Mouse (Mus musculus): Measurements from ENCODE around the gene Hist1h4b. TPM values are rescaled to one million over a fixed set of nuclear protein-coding genes. Genes with fewer than 3 reads are reported as not detected.
"Not testable (repeated sequence)": the region's sequence is repeated elsewhere in the genome, so short reads cannot be mapped to it uniquely, and the experiment has no call there.

Hist1h4b gene
- total RNA-seq (2021), result 100 to 1,000 TPM; 115 to 122 TPM
- long read RNA-seq, experiment 1, result 0 reads
- long read RNA-seq, experiment 2, result 0 reads

DNA sequence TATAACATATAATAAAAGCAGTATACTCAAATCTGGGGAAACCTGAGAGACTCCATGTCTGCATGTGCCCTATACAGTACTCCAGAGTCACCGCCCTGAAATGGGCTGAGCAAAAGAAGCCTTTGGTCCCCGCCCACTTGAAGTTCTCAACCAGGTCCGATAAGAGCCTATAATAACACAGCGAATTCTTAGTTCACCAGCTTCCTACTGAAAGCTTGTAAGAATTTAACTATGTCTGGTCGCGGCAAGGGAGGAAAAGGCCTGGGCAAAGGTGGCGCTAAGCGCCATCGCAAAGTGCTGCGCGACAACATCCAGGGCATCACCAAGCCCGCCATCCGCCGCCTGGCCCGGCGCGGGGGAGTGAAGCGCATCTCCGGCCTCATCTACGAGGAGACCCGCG, at the start of gene Hist1h4b:
Gene Hist1h4b, plus strand, starts transcription at position 224 of the 400 bp plus-strand sequence.
- peak; percentile 87 to 90 for DNase-seq

DNA sequence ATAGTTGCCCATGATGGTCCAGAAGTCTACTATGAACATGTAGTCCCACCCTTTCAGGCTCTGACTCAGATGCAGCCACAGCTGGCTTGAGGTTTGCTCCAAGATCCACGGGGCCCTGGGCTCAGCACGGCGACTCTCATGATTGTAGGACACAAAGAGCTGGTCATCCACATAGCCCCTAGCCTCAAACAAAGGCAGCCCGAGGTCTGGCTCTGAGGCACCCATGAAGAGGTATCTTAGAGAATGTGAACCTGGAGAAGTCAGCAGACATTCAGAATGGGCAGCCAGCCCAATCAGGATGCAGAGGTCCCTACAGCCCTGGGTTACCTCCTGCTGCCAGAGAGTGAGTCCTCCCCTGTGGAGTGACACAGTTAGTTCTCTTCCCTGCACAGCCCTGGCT, 48.8 kb upstream of the Hist1h4b start:
- DNase-seq, result no peak

DNA sequence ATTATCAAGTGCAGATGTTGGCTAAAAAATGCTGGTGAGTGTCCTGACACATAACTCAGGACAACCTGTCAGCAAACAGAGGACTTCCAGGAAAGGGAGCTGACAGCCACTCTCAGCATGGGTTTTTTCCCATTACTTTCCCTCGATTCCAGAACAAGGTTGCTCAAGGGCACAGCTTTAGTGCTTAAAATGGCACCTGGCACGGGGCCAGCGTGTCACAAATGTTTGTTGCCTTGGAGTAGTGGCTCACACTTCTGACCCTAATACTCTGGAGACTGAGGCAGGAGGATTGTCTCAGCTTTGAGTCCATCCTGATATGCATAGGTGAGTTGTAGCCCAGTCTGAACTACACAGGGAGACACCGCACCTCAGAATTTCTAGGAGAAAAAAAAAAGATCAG, 48.2 kb upstream of the Hist1h4b start:
- peak in 1 of 2 experiments; percentile 53 for DNase-seq

DNA sequence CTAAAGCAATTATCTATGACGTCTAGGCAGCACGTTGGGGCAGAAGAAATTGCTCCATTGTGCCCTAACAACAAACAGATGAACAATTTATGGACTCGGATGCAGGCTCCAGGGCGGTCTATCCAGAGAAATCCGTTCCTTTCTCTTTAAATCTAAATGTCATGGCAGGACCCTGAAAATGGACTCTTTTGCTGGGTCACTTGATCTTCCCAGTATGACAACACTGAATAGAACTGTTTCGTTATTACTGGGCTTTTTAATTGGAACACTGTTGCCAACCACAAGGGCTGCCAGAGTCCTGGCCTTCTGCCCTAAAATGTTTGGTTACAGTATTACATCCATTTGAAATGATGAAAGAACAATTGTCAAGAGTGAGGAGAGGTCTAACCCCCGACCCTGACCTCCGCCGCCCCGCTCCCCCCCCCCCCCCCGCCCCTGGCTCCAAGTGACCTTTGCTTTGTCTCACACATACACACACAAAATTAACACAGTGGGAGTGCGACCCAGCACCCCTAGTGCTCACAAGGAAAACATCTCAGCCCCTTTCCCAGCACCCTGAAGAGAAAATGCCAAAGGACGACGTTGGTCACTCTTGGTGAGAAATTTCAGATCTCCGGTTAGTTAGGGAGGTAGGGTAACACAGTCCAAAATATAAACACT, 47.0 kb upstream of the Hist1h4b start:
- peak in 1 of 2 experiments; percentile 31 for DNase-seq

DNA sequence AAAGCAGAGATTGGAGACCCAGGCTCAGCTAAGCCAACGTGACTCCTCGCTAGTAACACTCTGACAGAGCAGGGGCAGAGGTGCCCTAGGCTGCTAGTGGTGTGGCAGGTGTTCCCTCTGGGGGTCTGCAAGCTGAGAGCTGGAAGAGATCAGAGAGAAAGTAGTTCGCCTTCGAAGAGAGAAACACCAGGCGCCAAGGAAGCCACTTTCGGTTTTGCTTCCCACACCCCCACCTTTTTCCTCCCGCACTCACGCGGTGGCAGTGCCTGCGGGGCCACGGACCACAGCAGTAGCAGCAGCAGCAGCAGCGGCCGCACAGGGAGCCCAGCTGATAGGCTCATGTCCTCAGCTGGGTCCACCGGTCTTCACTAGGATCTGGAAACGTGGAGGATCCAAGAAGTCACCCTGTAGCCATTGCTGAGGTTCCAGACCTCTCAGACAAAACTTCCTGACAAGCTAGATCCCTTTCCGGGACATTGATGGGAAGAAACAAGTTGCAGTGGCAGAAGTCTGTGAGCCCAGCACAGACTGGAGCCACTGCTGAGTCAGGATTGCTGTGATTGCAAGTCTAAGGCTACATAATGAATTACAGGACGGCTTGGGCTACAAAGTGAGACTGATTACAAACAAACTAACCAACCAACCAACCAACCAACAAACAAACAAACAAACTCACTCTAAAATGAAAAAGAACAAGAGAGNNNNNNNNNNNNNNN, 46.3 kb upstream of the Hist1h4b start, which contains the start of gene Hfe:
Gene Hfe, minus strand, starts transcription at position 481 of the 716 bp plus-strand sequence.
- DNase-seq, result peak; percentile 71 to 77

DNA sequence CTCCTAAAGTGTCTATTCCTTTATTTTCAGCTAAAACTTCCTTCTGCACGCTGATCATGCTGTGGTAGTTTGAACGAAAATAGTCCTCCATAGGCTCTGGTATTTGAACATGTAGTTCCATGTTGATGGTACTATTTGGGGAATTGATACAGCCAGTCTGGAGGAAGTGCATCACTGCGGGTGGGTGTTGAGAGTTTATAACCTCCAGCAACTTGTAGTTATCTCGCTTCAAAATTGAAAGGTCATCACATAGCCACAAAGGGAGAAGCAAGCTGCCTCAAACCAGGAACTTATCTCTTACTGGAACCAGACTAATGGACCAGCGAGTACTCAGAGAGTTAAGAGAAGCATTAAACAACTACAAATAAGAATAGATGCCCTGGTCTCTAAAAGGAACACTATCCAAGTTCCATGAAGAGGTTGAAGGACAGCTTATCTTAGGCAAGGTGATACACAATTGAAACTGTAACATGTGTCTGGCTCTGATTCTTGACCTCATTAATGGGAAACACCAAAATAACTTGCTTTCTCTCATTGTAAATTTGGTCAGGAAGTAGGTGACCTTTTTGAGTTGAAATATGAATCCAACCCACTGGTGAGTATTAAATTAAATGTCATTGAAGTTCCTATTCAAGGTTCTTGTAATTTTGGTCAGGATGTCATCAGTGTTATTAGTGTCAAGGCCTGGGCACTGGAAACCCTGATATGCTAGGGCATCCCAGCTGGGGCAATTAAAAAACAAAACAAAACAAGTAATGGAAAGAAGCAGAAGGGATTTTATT, 40.4 kb upstream of the Hist1h4b start:
- no peak for DNase-seq

DNA sequence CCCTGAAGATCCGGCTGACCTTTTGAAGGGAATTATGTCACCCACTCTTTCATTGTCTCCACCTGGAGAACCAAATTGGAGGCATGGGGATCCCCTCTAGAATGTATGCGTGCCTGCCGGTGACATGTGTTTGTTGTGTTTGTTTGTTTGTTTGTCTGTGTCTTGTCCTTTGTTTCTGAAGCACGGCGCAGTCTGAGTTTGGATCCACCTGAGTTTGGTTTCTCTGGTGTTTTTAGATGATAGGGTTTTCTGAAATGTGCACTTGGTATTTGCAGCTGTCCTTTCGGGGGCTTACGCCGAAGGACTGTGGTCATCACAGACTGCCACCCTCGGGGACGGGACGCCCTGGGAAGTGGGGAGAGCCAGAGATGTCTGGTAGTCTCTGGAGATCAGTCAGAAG, 39.6 kb upstream of the Hist1h4b start:
- no peak for DNase-seq

DNA sequence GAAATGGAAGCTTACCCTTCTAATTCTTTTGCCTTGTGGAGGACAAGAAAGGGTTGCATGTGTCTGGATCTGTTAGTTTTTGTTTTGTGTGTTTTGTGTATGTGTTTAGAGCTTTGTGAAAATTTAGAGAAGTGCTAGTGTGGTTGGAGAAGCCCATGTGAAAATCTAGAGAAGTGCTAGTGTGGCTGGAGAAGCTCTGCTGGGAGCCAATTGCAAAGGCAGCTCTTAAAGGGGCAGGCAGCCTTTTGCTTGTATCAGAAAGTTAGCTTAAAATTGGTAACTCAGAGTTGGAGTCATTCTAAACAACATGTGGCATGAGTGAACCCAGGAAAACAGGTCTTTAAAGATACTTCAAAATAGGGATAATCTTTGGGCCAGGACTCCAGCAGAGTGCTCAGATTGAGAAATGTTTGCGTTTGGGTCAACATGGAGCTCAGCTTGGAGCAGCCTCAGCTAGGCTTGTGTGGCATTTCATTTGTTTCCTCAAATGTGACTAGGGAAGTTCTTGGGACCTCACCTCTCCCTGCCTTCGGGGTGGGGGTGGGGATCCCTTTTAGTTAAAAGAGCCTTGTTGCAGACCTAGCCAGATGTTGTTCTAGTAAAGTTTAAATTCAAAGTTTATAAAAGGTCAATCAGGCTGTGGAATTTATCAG, 39.1 kb upstream of the Hist1h4b start:
- not testable (repeated sequence) for DNase-seq

DNA sequence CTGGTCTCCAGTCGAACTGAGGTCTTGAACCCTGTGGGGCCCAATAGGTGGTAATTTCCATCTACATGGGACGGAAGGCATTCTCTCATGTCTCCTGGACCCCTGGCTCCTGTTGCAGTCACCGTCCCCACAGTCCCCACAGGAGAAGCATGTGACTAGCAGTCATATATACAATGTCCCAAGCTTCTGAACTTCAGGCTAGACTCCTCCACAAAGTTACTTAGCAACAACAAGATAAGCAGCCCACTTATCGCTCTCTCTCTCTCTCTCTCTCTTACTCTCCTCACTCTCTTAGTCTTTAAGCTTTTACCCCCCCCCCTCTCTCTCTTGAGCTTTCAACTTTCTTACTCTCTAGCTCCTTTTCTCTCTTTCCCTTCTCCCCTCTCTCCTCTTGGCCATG, 32.6 kb upstream of the Hist1h4b start:
- DNase-seq, result no peak

DNA sequence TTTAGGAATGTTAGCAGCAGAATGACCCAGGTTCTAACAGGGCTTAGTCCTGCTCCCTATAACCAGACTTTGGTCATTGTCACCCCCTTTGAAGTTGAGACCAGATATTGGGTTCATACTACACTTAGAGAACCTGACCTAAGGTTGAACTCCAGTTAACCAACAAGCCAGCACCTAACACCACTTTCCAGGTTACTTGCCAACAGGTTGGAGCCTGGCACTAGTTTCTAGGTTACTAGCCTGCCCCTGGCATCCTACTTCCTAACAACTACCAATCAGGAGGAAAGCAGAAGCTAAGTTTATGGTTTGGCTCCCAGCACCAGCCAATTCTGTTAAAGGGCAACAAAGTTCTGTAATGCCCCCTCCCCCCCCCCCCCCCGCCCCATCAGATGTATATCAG, 31.6 kb upstream of the Hist1h4b start:
- no peak for DNase-seq

DNA sequence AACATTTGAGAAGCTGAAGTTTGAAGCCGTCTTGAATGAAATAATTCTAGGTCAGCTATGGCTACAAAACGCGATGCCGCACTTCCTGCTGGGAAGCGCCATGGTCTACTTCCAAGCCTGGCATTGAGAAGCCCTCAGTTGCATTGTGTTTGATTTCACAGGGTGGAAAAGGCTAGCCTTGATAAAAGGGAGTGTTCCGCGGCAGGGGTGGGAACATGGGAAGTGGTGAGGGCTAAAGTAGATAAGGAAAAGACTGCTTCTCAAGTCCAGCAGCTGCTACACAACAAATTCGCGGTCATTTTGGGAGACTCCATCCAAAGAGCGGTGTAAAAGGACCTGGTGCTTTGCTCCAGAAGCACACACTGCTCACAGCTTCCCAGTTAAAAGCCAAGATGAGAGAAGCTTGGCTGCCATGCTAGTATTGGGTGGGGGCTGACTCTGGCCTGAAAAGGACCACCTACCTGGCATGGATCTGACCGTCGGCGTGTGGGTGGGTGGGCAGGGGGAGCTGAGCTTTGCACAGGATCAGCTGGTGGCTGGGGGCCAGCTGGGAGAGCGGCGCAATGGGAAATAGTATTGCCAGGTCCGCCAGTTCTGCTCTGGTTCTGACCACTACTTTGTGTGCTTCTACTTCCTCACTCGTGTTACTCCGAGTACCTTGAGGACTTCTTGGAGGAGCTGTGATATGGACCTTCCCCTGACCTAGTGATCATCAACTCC, 28.2 kb upstream of the Hist1h4b start:
- DNase-seq, result no peak

DNA sequence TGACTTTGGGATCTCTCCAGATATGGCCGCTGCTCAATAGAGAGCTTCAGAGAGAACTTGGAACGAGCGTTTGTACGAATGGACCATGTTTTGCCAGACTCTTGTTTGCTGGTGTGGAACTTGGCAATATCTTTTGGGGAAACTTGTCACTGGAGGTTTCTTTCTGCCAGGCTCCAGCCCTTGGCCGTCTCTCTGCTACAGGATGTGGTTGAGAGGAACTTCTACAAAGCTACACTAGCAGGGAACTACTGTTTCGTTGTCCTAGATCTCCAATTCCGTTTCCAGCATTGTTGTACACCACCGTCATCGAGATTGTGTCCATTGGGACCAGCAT, 27.7 kb upstream of the Hist1h4b start:
- DNase-seq, result no peak

DNA sequence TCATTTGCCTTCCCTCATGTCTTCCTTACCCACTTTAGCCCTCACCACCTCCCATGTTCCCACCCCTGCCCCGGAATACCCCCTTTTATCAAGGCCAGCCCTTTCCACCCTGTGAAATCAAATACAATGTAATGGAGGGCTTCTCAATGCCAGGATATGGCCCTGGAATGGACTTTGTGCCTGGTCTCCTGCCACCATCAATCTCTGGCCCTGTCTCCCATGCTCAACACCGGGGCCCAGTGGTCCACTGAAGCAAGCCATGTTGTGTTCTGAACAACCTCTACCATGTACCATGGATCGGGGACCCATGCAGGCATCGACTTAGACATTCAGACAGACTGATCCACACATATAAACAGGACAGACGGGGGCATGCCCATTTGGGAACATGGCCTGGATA, 27.1 kb upstream of the Hist1h4b start:
- no peak for DNase-seq

DNA sequence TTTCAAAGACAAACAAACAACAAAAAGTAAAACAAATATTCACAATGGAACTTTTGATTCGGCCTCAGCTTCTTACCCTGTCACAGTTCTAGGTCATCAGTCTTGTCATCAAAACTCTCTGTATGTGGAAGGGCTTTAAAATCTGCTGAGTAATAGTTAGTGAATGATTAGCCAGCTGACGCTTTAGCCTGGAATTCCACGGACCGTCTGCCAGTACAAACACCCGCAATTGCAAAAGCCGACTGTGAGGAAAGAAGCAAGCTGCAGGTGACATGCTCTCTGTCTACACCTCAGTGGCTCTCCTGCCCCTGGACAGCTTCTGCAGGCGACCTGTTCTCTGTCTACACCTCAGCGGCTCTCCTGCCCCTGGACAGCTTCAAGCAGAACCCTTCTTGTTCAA, 26.3 kb upstream of the Hist1h4b start:
- peak; percentile 48 to 57 for DNase-seq

DNA sequence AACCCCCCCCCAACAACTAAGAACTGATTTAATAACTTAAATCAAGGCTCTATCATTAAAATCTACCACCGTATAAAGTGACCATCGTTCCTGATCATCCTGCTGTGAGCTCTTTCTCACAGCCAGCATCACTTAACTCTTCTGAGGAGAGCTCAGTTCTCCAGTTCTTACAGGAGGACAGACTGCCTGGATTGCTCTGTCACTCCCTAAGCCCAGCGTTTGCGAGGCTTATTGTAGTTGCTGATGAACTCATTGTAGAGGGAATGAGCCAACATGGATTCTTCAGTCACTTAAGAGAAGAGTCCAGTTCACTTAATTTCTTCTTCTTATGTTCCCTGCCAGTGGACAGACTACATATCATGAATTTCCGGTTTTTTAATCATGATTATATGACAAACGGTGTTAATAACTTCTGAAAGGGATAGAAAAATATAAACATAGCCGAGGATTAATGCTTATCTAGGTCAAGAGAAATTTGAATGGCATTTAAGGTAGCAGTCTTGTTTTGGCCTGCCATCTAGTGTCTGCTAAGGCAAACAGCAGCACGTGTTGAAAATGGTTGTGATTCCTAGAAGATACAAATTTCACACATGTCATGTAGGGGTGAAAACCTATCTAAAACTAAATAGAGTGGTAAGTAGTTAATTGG, 24.5 kb upstream of the Hist1h4b start:
- no peak for DNase-seq

DNA sequence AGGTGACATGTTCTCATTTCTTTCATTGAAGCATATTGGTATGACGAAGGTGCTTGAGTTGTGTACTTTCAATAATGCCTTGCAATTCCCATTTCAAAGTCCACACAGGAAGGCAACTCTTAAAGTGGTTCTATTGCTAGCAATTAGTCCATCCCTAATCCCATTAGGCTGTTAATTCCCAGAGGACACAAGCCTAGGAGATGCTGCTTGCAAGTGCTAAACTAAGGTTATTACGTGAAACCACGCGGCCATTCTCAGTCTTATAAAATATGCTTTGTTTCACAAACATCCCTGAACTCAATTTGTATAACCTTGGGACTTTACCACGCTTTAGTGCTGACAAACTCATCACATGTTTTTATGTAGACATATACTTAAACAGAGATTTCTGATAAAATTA, 19.7 kb upstream of the Hist1h4b start:
- no peak for DNase-seq

DNA sequence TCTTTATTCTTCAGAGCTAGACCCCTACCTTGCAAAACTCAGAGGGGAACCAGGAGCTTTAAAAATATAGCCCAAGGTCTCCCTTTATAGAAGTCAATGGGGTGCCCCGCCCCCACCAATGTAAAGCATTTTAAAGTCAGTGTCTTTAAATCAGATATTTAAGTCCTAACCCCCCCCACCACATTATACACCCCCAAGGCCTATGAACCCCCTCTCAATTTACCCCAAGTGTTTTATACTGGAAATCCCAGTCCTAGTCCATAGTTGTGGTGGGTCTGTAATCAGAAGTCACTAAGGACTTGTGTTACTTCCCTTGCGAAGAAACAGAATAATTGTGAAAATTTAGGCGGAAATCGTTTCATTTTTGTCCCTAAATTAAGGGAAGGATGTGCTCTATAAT, 18.8 kb upstream of the Hist1h4b start:
- no peak for DNase-seq

DNA sequence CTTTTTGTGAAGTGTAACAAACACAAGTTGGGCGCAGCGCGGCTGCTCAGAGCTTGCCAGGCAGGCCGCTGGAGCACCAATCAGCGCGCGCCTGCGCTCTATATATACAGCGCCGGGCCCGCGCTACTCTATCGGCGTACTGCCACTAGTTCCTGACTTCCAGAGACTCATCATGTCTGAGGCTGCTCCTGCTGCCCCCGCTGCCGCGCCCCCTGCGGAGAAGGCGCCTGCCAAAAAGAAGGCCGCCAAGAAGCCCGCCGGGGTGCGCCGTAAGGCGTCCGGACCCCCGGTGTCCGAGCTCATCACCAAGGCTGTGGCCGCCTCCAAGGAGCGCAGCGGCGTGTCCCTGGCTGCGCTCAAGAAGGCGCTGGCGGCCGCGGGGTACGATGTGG, 18.1 kb upstream of the Hist1h4b start, which contains the start of gene Hist1h1c:
Gene Hist1h1c, plus strand, starts transcription at position 132 of the 392 bp plus-strand sequence.
- DNase-seq, result peak; percentile 90 to 93

DNA sequence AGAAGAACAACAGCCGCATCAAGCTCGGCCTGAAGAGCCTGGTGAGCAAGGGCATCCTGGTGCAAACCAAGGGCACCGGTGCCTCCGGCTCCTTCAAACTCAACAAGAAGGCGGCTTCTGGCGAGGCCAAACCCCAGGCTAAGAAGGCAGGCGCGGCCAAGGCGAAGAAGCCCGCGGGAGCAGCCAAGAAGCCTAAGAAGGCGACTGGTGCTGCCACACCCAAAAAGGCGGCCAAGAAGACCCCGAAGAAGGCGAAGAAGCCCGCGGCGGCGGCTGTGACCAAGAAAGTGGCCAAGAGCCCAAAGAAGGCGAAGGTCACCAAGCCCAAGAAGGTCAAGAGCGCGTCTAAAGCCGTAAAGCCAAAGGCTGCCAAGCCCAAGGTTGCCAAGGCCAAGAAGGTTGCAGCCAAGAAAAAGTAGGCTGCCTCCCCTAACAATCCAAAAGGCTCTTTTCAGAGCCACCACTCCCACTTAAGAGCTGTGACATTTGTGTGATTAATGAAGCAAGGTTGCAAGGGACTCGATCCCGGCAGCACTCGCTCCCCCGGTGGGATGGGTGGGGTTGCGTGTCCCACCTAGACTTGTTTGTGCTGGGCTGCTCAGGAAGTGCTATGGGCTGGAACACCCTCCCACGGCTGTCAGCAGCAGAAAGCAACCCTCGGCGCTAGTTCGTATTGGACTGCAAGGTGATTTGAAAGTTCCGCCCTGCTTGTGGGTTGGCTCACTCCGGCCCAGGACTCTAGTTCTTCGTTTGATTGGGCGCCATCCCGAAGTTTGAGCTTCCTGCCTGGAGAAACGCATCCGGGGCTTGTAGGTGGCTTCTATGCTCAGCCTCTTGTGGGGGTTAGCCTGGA, 17.5 kb upstream of the Hist1h4b start:
- DNase-seq, result peak; percentile 92 to 94

DNA sequence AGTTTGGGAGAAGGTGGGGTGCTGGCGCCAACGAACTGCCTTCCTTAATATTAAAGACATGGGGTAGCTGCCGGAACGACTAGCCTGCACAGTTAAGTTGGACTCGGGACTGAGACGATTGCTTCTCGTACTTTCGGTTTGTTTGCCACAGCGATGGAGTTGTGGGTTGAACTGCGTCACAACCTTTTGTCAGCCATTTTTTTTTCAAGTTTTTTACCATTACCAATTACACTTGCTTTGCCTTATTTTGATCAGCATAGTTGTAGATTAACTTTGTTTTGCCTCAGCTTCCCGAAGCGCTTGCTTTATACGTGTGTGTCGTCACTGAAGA, 16.9 kb upstream of the Hist1h4b start:
- DNase-seq, result no peak

All from adrenal gland, postnatal 36 days (tissue).